Mouse (Mus musculus) retina, postnatal 1 day (tissue): ENCODE measurements around the gene Olfr191.
"Not testable (repeated sequence)": the region's sequence is repeated elsewhere in the genome, so short reads cannot be mapped to it uniquely, and the experiment has no call there.

ENCODE experiments used
- DNase-seq: peaks from one replicate; pipeline ENCODE4 v3.0.0-alpha.2; 2012

Gene Olfr191

GRCm38 (mm10) chr16:59089722-59090121, at the start of gene Olfr191:
Gene Olfr191 (minus strand): TSS chr16:59089822.
- DNase-seq, result not testable (repeated sequence)

DNA sequence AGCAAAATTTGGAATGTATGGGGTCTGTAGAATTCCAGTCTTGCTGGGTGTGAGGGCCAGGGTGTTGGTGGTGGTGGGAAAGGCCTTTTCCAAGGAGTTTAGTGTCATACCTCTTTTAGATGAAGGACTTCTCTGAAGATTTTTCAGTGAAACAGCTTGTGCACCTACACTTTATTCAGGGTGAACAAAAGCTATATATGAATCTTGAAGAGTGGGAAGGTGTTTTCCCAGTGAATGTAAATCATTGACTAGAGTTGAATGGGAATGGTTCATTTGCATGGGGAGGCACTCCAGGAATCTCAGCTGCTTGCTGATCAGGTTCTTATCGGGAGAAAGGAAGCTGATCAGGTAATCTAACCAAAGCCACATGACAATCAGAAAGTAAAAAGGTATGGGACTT, 41.1 kb upstream of the Olfr191 start:
- DNase-seq, result no peak

DNA sequence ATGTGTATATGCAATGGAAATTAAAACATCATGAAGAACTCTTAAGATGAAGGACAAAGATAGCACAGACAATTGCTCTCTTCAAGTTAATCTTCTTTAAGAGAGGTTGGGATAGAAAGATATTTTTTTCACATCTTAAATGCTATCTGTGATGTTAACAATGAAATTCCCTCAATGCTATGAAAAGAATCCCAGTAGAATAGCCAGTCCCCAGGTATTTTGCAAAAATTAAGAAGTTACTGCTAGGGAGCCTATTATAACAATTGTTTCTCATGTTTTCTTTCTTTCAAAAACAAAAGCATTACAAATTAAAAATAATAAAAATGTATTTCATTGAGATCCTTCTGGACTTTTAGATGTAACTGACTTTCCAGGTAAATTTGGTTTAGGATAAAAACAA, 31.3 kb upstream of the Olfr191 start, which contains the start of gene Olfr194:
TSS of gene Olfr194 (minus strand) at position 101 of the 400 bp plus-strand sequence.
- DNase-seq, result no peak

DNA sequence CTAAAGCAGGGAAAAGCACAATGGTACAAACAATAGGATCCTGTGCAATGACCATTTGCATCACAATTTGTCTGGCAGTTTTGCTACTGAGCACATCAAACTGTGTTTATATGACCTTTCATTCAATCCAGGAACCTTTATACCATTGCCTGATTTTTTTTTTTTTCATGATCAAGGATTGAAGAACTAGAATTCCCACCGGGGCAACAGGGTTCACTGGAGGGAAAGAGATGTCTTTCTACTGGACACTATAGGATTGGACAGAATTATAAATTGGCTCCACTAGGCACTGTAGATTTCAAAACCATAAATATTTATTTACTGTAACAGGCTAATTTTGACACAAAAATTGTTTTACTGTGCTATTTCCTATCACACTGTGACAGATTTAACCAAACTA, 22.2 kb upstream of the Olfr191 start, which contains the start of gene Olfr193:
TSS of gene Olfr193 (minus strand) at position 101 of the 400 bp plus-strand sequence.
- DNase-seq, result no peak

DNA sequence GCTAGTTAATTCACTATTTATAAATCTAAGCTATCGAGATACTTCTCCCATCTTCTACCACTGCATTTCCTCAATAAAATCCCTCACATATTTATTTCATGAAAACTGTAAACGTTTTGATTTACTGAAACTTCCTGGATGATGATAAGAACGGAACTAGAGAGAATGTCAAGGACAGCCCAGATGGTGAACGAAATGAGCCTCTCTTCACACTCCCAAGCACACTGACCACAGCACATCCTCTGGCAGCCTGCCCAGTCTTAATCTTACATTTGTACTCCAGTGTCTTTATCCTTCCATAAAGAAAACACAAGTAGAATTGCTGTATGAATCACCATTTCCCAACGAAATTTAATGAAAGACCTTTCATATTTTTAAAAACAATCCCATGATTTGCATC, 18.9 kb upstream of the Olfr191 start:
- DNase-seq, result not testable (repeated sequence)

- no peak for DNase-seq
These were observed 15.7 kb upstream of the Olfr191 start for GRCm38 (mm10) chr16:59105312-59105711.

DNA sequence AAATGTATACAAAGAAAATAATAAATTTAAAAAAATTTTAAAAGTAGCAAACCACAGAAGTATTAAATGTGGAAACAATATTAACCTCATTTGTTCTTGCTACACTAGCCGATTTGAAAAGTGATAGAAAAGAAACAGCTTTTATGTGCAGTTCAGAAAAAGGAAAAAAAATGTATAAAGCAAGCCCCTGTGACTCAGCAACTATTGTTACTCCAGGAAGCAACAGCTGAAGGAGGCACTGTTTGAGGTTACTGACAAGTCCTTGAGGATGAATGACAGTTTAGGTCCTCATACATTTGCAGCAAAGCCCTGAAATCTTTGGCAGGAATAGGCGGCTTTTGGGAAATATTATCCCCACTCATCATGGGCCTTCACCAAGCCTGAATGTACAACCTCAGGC, 8.5 kb downstream of the Olfr191 start:
- DNase-seq, result not testable (repeated sequence)

GRCm38 (mm10) chr16:59077905-59078304, 11.7 kb downstream of the Olfr191 start, which contains the start of gene Olfr190:
Gene Olfr190 (minus strand): TSS chr16:59078005.
- DNase-seq, result no peak

DNA sequence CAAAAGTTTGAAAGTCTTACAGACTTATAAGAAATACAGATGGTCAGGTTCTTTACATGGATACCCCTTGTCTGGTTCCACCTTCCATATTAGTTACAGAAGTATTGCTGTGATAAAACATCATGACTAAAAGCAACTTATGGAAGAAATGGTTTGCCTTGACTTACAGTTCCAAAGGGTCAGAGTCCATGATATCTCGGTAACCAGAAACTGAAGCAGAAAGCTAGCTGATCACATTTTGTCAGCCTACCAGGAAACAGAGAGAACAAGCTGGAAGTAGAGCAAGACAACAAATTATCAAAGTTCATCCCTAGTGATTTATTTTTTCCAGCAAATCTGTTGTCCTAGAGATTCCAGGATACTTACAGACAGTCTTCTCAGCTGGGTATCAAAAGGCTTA, 16.1 kb downstream of the Olfr191 start:
- no peak for DNase-seq

DNA sequence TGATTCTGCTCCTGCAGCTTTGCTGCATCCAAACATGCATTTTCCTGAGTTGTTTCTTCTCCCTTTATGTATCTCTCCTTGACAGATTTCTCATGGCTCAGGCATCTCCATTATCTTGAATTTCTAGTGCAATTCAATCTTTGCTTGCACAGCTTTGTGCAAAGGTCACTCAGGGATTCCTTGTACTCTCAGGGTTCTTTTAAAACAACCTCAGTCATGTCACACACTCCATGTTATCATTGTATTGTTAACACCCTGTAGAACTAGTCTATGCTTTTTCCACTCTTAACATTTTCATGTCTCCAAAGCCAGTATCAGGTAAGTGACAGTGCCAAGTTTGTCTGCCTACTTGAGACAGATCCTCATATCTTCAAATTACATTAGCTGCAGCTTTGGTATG, 17.9 kb downstream of the Olfr191 start:
- DNase-seq, result no peak

DNA sequence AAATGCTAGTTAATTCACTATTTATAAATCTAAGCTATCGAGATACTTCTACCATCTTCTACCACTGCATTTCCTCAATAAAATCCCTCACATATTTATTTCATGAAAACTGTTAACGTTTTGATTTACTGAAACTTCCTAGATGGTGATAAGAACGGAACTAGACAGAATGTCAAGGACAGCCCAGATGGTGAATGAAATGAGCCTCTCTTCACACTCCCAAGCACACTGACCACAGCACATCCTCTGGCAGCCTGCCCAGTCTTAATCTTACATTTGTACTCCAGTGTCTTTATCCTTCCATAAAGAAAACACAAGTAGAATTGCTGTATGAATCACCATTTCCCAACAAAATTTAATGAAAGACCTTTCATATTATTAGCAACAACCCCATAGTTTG, 27.2 kb downstream of the Olfr191 start:
- not testable (repeated sequence) for DNase-seq

DNA sequence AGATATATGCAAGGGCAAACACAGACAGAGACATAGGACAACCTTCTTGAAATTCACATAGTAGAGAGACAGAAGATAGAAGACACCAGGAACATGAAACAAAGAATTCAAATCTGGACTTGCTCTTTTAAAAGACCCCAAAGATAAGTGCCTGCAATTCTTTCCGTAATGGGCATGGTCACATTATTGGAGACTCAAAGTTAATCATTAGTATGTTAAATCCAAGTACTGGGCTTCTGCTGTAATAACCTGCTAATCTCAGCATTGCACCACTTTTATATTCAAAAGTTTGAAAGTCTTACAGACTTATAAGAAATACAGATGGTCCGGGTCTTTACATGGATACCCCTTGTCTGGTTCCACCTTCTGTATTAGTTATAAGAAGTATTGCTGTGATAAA, 40.3 kb downstream of the Olfr191 start:
- not testable (repeated sequence) for DNase-seq

- DNase-seq, result no peak
These were observed 40.8 kb downstream of the Olfr191 start for GRCm38 (mm10) chr16:59048860-59049259.

DNA sequence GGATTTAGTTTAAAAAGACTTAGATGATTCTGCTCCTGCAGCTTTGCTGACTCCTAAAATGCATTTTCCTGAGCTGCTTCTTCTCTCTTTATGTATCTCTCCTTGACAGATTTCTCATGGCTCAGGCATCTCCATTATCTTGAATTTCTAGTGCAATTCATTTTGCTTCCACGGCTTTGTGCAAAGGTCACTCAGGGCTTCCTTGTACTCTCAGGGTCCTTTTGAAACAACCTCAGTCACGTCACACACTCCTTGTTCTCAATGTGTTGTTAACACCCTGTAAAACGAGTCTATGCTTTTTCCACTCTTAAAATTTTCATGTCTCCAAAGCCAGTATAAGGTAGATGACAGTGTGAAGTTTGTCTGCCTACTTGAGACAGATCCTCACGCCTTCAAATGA, 42.0 kb downstream of the Olfr191 start:
- DNase-seq, result no peak

- no peak for DNase-seq
These were observed 43.8 kb downstream of the Olfr191 start for GRCm38 (mm10) chr16:59045835-59046234.

DNA sequence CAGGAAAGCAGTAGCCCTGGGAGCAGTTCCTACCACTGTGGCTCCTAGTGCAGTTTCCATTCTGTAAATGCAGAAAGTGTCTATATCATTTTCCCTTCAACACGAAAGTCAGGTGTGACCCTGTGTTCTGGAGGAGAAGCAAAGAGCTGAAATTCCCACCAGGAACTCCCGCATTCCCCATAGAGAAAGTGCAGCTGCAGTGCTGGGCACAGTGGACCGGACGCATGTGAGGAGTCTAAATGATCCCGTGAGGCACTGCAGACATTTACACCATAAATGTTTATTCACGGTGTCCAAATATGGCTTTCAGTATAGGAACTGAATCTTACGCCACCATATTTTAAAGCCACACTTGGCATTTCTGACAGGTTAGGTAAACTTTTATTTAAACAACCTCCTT, 49.9 kb downstream of the Olfr191 start, which contains the start of gene Olfr187:
TSS of gene Olfr187 (minus strand) at position 58 of the 400 bp plus-strand sequence.
- no peak for DNase-seq
